Mouse (Mus musculus) WW6 (cell line): ENCODE measurements around the gene Rnf224.

Experiments used
- DNase-seq: peaks from one replicate; pipeline ENCODE4 v3.0.0-alpha.2; 2013; ENCODE audit warnings: low read depth, low spot score

Rnf224 gene

GRCm38 (mm10) chr2:25195211-25196156 lies 41.1 kb downstream of the Rnf224 start:
- DNase-seq = no peak

GRCm38 (mm10) chr2:25194486-25195171 lies 42.0 kb downstream of the Rnf224 start:
- DNase-seq = no peak

GRCm38 (mm10) chr2:25194006-25194405 lies 42.6 kb downstream of the Rnf224 start:
- no peak for DNase-seq

- peak; percentile 84 for DNase-seq
These were observed 43.2 kb downstream of the Rnf224 start for GRCm38 (mm10) chr2:25193330-25193770.

GRCm38 (mm10) chr2:25187841-25188240 lies 48.7 kb downstream of the Rnf224 start:
- no peak for DNase-seq

GRCm38 (mm10) chr2:25186575-25186930 lies 50.0 kb downstream of the Rnf224 start:
- DNase-seq = no peak

- no peak for DNase-seq
These were observed 50.7 kb downstream of the Rnf224 start for GRCm38 (mm10) chr2:25185625-25186574.

- DNase-seq = no peak
These were observed 52.1 kb downstream of the Rnf224 start for GRCm38 (mm10) chr2:25184496-25184895.
